Mouse (Mus musculus) CD8-positive naive resting alpha-beta T cell, adult 2 months (primary cell): Measurements from ENCODE around the gene Cks1b.

Source experiments
- DNase-seq, 2 experiments: peaks; one replicate each; pipeline ENCODE4 v3.0.0; 2022; ENCODE audit warnings: low read depth in 2 of 2, low spot score in 2 of 2

Cks1b gene

DNA sequence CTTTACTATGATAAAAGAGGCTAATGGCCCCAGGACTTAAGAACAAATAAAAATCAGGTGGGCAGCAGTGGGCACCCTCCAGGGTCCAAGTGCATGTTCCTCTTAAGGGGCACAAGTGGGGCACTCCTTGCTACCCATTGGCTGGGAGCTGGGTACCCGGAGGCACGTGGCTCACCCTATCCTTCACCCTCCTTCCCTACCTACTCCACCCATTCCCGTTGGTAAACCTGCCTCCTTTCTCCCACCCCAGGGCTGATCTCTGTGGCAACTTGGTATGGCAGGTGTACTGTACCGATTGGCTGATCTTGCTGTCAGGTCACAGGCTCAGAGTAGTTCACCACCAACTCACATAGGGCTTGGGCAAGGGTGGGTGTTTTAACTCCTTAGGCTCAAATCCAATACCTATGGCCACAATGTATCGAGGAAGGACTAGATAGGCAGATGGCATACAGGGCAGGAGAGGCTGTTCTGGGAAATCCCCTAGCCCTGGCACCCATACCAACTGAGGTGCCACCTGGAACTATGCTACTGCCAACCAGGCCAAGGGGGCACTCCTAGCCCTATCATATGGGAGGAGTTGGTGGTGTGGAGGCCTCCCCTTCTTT, 34.4 kb downstream of the Cks1b start:
- no peak for DNase-seq

DNA sequence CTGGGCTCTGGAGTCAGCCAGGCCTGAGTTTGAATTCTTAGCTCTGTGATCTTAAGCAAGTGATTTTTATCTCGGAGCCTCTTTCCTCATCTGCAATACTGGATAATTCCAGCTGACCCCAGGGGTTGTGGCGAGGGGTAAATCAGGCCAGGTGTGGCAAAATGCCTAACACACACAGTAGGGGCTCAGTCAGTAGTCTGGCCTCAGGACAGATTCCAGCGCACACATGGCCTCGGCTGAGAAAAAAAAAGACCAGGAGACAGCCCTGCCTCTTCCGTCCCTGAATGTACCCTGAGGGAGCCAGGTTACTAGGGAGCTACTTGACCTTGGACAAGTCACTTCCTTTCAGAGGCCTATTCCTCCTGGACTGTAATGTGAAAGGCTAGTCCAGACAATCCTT, 35.2 kb downstream of the Cks1b start:
- no peak for DNase-seq

DNA sequence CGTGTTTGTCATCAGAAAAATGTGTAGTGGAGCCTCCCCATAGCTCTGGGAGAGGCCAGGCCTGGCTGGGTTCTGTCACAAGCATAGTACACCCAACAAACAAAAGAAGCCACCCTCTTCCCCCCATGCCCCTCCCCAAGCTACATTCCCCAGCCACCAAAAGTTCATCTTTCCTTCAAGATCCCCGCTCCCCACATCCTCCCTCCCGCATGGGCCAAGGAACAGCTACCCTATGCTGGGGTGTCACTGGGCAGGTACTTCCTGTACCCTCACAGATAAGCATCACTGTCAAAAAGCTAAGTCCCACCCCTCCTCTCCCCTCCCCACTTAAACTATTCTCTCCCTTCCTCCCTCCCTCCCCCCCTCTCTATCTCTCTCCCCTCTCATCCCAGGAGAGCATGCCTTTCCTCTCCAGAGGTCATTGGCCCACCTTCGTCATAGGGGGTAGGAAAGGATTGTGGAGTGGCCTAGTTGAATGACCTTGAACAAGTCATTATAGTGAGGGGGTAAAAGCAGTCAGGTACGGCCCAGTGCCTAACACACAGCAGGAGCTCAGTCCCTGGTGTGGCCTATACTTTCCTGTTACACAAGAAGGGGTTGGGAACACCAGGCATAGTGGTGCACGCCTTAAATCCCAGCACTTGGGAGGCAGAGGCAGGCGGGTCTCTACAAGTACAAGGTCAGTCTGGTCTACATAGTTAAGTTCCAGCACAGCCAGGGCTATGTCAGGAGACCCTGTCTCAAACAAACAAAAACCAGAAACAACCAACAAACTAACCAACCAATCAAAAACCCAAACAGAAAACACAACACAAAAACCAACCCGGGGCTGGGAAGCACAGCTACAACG, 35.9 kb downstream of the Cks1b start:
- no peak for DNase-seq

DNA sequence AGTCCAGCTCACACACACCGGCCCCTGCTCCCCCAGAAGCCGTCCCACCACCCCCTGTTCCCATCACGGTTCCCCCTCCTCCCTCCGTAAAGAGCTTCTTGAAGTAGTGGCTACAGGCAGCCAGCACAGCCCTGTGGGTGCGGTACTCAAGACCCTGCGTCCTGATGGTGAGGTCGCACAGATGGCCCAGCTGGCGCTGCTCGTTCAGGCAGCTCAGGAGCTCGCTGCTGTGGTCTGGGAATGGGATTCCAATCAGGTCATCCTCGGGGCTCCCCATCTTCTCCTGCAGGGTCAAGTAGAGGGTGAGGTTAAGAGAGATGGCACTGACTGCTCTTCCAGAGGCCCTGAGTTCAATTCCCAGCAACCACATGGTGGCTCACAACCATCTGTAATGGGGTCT, 37.0 kb downstream of the Cks1b start:
- DNase-seq: no peak

DNA sequence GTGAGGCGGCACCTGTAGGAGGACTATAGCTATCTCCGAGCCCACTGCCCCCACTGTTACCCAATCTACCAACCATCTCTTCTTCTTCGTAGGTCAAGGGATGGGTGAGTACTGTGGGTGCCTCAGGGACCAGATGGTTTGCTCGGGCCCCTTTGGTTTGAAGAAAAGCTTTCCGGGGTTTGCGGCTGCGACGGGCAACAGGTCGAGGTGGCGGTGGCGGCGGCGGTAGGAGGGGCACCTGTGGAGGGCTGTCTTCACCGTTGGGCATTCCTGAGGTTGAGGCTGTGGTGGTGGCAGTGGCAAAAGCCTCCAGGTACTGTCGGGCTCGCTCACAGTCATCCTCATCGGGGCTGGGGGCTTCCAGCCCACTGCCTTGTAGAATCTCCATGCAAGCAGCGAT, 37.5 kb downstream of the Cks1b start:
- no peak for DNase-seq

DNA sequence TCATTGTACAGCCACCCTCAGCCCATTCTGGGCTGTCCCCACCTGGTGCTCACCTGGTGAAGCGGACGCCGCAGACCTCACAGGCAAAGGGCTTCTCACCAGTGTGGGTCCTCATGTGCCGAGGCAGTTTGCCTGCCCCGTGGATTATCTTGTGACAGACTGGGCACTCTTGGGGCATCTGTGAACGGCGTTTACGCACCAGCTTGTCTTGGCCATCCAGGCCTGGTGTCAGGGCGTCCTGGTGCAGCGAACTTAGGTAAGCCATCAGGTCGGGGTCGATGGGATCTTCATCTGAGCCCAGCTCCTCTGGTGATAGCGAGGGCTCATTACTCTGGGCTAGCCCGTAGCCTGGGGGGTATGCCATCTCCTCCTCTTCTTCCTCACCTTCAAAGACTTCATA, 37.9 kb downstream of the Cks1b start:
- DNase-seq: no peak

DNA sequence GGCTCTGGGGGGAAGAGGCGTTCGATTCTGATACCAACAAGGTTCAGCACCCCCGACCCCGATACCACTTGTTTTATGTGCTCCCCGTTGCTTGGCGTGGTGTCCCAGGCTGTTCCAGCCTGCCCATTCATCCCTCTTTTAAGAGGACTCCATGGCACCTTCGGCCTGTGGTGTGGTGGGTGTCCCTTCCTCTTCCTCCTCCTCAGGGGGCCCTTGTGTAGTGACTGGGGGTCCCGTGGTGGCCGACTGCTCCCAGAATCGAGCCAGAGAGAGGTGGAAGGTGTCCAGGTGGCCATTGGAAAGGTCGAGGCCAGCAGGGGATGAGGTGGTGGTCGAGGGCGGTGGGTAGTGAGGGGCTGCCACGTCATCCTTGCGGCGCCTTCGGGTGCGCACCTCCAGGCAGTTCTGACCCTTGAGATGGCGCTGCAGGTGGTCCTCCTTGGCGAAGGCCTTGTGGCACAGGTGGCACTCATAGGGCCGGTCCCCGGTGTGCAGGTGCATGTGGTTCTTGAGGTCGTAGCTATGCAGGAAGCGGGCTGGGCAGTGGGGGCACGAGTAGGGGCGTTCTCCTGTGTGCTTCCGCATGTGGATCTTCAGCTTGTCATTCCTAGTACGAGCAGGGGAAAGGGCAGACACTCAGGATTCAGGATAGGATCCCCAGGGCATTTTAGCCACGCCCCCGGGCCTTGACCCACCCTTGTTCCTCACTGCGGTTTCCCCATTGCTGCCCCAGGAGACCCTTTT, 38.6 kb downstream of the Cks1b start:
- no peak for DNase-seq

DNA sequence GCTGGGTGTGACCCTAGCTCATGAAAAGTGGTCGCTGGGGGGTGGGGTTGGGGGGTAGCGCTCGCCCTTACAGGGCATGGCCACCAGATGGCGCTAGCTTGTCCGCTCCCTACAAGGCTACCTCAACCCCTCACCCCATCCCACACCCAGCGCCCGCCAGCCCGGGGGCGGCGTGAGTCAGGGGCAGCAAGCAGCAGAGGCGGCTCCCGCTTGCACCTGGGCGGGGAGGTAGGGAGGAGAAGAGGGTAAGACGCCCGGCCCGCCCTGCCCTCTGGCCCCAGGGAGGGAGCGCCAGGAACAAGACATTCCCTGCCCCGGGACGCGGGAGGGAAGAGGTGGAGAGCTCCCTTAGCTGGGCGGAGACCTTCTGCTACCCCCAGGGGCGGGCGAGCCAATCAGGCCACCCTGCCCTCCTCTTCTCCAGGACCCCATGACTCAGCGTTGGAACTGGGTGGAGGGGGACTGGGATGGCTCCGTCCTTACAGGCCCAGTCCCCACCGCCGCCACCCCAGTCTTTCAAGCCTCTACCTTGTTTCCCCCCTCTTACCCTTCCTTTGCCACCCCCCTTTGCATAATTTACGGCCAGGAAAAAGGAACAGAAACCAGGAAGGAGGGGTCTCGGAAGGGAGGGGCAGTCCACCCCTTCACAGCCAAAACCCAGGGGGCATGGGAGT, 39.7 kb downstream of the Cks1b start:
- DNase-seq: peak; percentile 49 to 61

DNA sequence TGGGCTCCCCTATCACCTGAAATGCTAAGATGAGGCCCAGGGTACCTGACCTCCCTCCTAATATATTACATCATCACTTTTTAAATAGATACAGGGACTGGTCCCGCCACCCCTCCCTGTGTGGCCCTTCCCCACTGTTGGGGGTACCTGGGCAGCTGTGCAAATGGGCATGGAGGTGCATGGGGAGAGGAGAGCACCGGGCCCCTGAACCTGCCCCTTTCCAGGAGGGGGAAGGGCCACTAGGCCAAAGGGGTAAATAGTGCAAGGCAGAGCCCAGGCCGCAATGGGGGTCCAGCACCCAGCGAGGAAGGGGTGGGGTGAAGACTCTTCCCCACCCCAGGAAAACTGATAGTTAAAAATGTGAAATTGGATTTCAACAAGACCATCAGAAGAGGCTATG, 40.4 kb downstream of the Cks1b start:
- DNase-seq: no peak

DNA sequence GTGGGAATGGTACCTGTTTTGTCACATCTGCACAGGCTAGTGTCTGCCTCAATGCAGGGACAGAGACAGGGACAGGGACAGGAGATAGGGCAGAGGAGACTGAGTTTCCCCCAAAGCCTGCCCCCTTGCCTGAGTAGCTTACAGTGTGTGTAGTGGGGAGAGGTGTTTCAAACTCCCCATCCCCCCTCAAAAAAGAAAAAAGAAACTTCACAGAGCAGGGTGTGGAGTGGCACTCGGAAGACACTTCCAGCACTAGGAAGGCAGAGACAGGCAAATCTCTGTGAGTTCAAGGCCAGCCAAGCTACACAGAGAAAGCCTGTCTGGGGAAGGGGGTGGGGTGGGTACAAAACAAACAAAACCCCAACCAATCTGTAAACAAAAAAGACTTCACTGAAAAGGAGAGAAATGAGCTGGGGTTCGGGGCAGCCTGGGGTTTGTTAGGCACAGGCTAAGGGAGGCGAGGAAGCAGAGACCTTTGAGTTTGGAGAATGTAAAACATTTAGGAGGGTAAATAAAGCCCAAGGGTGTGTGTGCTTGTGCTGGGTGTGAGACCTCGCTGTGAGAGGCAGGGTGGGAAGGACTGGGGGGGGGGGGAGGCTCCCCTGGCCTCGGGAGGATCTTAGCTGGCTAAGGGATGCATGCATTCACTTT, 44.5 kb downstream of the Cks1b start:
- DNase-seq: no peak

DNA sequence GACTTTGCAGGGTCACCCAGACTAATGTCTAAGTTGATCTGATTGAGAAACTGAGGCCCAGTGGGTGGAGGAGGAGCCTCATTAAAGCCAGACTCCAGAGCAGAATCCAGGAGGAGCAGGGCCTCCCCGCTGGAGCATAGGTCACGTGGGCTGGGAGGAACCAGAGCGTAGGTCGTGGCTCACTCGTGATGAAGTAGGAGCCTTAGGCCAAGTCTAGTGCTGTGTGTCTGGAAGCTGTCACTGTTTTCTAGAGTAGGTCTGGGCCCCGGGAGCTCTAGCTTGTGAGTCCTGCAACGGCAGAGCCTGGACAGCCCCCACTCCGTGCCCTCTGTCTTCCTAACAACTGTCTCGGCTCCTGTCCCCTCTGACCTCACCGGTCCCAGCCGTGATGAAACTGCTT, 50.8 kb downstream of the Cks1b start:
- DNase-seq: no peak

DNA sequence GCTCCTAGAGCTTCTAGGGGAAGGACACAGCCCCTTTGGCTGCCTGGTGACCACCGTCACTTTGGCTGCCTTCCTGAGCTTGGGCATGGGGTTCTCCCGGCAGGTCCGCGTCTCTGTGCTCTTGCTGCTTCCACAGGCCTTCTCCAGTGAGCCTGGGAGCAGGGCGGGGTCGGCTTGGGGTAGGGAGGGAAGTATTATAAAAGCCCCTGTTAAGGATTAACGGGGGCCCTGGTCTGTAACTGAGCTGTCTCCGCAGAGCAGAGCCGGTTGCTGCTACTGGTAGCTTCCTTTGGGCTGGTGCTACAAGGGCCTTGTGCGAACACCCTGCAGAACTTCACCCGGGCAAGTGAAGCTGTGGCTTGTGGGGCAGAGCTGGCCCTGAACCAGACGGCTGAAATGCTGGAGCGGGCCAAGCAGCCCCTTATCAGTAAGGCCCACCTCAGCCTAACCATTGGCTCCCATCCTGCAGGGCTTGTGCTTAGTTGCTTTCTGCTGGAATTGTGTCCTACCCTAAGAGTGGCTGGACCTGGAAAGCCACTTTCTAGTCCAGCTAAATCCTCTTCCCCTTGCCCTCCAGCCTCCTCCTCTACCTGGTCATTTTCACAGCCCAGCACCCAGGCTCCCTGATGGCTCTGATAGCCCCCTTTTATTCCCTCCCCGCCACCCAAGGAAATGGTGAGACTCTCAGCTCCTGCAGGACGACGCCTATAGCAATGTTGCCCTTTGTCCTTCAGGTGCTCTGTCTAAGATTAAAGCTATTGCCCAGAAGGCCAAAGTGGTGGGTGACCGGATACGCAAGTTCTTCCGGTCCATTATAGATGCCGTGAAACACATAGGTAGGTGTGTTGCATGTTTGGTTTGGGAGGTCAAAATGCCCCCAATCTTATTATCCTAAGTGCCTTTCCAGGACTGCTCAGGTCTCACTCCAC, 52.4 kb downstream of the Cks1b start:
- DNase-seq: no peak
